Mouse (Mus musculus) limb, embryonic 12.5 days (tissue): ENCODE measurements around the gene Igflr1. TPM values are rescaled to one million over a fixed set of nuclear protein-coding genes. Genes with fewer than 3 reads are reported as not detected.

Experiments used
- microRNA-seq: library from miRNA; unstranded; fragments of <30 nt; microRNA quantifications from one replicate; pipeline ENCODE4, GENCODE M21; 2017
- polyA plus RNA-seq: library from polyadenylated mRNA; unstranded; fragments of >200 nt; fragmentation: Nextera tagmentation; extraction: Ambion mirVana; gene quantifications from 2 replicates; pipeline ENCODE4 v1.2.1, GENCODE M21; 2016

Igflr1 gene
- polyA plus RNA-seq, 1 experiment from 2014 or later, result 3.2 TPM

Small RNA genes within 50 kb of the gene (microRNA-seq; reads per million reads assigned to microRNA genes)
- 1.9 reads per million for gene Gm38670
- not detected for gene Mir3569

Other genes with a start within 250 kb of the Igflr1 start
- 0.97 and 5.0 TPM in 2 replicates for gene E130208F15Rik, start 243.7 kb upstream of the Igflr1 start, polyA plus RNA-seq
- 20.7 and 23.6 TPM in 2 replicates for gene Sdhaf1, start 241.5 kb upstream of the Igflr1 start, polyA plus RNA-seq
- gene Lrfn3, start 202.7 kb upstream of the Igflr1 start, polyA plus RNA-seq, result 6.2 and 6.6 TPM in 2 replicates
- gene Tyrobp, start 151.7 kb upstream of the Igflr1 start, polyA plus RNA-seq, result 14.1 and 19.6 TPM in 2 replicates
- 0.77 TPM in 1 of 2 replicates, not detected in the other for gene Hcst, start 145.6 kb upstream of the Igflr1 start, polyA plus RNA-seq
- 1.2 and 1.3 TPM in 2 replicates for gene Nfkbid, start 143.7 kb upstream of the Igflr1 start, polyA plus RNA-seq
- 32.5 and 33.9 TPM in 2 replicates for gene Aplp1, start 119.9 kb upstream of the Igflr1 start, polyA plus RNA-seq
- 0.29 and 0.65 TPM in 2 replicates for gene Kirrel2, start 107.7 kb upstream of the Igflr1 start, polyA plus RNA-seq
- gene Nphs1, start 107.1 kb upstream of the Igflr1 start, polyA plus RNA-seq, result 0.10 TPM in 1 of 2 replicates, not detected in the other
- not detected in 2 replicates for gene Prodh2, start 71.8 kb upstream of the Igflr1 start, polyA plus RNA-seq
- 15.1 and 17.7 TPM in 2 replicates for gene Arhgap33, start 30.4 kb upstream of the Igflr1 start, polyA plus RNA-seq
- 9.5 and 10.9 TPM in 2 replicates for gene Hspb6, start 13.2 kb upstream of the Igflr1 start, polyA plus RNA-seq
- 15.3 and 16.0 TPM in 2 replicates for gene Proser3, start 13.1 kb upstream of the Igflr1 start, polyA plus RNA-seq
- gene Lin37, start 5.6 kb upstream of the Igflr1 start, polyA plus RNA-seq, result 45.4 and 51.5 TPM in 2 replicates
- gene U2af1l4, start 2.1 kb upstream of the Igflr1 start, polyA plus RNA-seq, result 87.8 and 89.9 TPM in 2 replicates
- 16.3 and 18.5 TPM in 2 replicates for gene Gm49396, start 2.1 kb upstream of the Igflr1 start, polyA plus RNA-seq
- 136 TPM in 2 replicates for gene Psenen, start 1.8 kb upstream of the Igflr1 start, polyA plus RNA-seq
- 11.0 and 12.1 TPM in 2 replicates for gene Kmt2b, start 23.3 kb downstream of the Igflr1 start, polyA plus RNA-seq
- gene Zbtb32, start 33.5 kb downstream of the Igflr1 start, polyA plus RNA-seq, result 0.25 and 0.38 TPM in 2 replicates
- gene Upk1a, start 47.4 kb downstream of the Igflr1 start, polyA plus RNA-seq, result 1.4 and 2.0 TPM in 2 replicates
- gene Cox6b1, start 60.7 kb downstream of the Igflr1 start, polyA plus RNA-seq, result 783 and 848 TPM in 2 replicates
- gene Etv2, start 70.4 kb downstream of the Igflr1 start, polyA plus RNA-seq, result not detected in 2 replicates
- 150 and 155 TPM in 2 replicates for gene Rbm42, start 84.9 kb downstream of the Igflr1 start, polyA plus RNA-seq
- gene Haus5, start 99.6 kb downstream of the Igflr1 start, polyA plus RNA-seq, result 64.3 and 70.0 TPM in 2 replicates
- gene Pmis2, start 106.2 kb downstream of the Igflr1 start, polyA plus RNA-seq, result not detected in 2 replicates
- not detected in 2 replicates for gene 2200002J24Rik, start 133.5 kb downstream of the Igflr1 start, polyA plus RNA-seq
- gene Atp4a, start 146.8 kb downstream of the Igflr1 start, polyA plus RNA-seq, result 0.50 and 0.60 TPM in 2 replicates
- gene Tmem147, start 164.1 kb downstream of the Igflr1 start, polyA plus RNA-seq, result 158 and 162 TPM in 2 replicates
- gene Gapdhs, start 178.3 kb downstream of the Igflr1 start, polyA plus RNA-seq, result 0.51 and 0.71 TPM in 2 replicates
- gene Sbsn, start 186.0 kb downstream of the Igflr1 start, polyA plus RNA-seq, result 1.7 and 2.3 TPM in 2 replicates
- not detected in 2 replicates for gene Dmkn, start 198.3 kb downstream of the Igflr1 start, polyA plus RNA-seq
- not detected in 2 replicates for gene Krtdap, start 222.5 kb downstream of the Igflr1 start, polyA plus RNA-seq